Mouse (Mus musculus) cerebellum, adult 2 months (tissue): Measurements from ENCODE around the gene Prepl.

Experiments
- CTCF ChIP-seq: fragments of 200-500 bp; IDR thresholded peaks from 2 replicates; pipeline ENCODE4 v1.5.1; 2011; ENCODE audit warnings: low read depth, mild to moderate bottlenecking, control low read depth, low read length, moderate library complexity, borderline replicate concordance; ENCODE audit not compliant: insufficient read depth
- POLR2A ChIP-seq: fragments of 200-500 bp; IDR thresholded peaks from 2 replicates; pipeline ENCODE4 v1.6.1; 2011; ENCODE audit warnings: low read length, control low read depth, borderline replicate concordance; ENCODE audit not compliant: insufficient read depth

DNA sequence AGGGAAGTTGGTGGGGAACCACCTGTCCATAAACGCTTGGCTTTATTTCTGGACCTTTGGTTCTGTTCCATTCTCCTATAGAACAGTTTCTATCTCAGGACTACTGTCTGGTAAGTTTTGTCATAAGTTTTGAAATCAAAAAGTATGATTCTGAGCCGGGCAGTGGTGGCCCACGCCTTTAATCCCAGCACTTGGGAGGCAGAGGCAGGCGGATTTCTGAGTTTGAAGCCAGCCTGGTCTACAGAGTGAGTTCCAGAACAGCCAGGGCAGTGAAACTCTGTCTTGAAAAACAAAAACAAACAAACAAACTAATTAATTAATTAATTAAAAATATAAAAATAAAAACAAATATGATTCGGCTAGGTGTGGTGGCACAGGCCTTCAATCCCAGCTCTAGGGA, 51.3 kb downstream of the Prepl start:
- no peak for TF ChIP-seq CTCF
- no peak for TF ChIP-seq POLR2A
